Mouse (Mus musculus) E14TG2a.4 (cell line): ENCODE measurements at regions not wholly inside any gene's neighbourhood (a gene's known extent, or its start where the extent isn't known, plus 50 kb on each side); places are given as distances from the start of the nearest gene placed in this dataset.

Source experiments
- H3K27me3 ChIP-seq: 2 replicates; pipeline ENCODE4 v1.6.1; 2014; ENCODE audit warnings: low read length, control low read depth; ENCODE audit not compliant: insufficient read depth
- H3K36me3 ChIP-seq: 2 replicates; pipeline ENCODE4 v1.6.1; 2014; ENCODE audit warnings: low read length, control low read depth; ENCODE audit not compliant: insufficient read depth
- H3K4me1 ChIP-seq: replicated peaks from 2 replicates; pipeline ENCODE4 v1.6.1; 2014; ENCODE audit warnings: low read depth, low read length, control low read depth
- H3K4me3 ChIP-seq: replicated peaks from 2 replicates; pipeline ENCODE4 v1.5.1; 2014; ENCODE audit warnings: mild to moderate bottlenecking, low read length
- H3K9me3 ChIP-seq: 2 replicates; pipeline ENCODE4 v1.6.1; 2014; ENCODE audit warnings: low read length, control low read depth
- CTCF ChIP-seq: conservative IDR thresholded peaks from 2 replicates; pipeline ENCODE4 v1.5.1; 2014; ENCODE audit warnings: low read length
- NANOG ChIP-seq: IDR thresholded peaks from 2 replicates; pipeline ENCODE4 v1.6.1; 2014; ENCODE audit warnings: borderline replicate concordance, low read length, mixed read lengths
- POU5F1 ChIP-seq: IDR thresholded peaks from 2 replicates; pipeline ENCODE4 v1.6.1; 2014; ENCODE audit warnings: low read length, borderline replicate concordance

DNA sequence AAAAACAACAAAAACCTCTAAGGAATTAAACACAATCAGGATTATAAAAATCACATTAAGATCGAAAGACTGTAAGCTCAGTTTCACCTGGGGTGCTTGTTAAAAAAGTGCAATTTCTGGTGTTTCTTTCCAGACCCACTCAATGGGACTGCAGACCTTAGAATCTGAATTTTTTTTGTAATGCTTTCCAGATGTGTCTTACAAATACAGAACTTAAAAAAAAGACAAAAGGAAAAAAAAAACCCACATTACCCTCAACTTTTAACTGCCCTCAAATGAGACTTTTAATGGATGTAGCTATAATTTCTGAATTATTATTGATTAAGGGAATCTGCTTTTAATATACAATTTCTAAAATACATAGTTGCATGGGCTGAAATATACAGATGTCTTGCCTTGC lies 401.2 kb upstream of the Frg1 start:
- Histone ChIP-seq H3K4me1 (no peaks in the 10 kb centered on the region), H3K4me3 (no peak overlapping the region), H3K9me3 (no peaks in the 10 kb centered on the region), H3K27me3 (no peaks in the 10 kb centered on the region), H3K36me3 (no peaks in the 10 kb centered on the region)
- TF ChIP-seq CTCF (no peak), NANOG (no peak), POU5F1 (no peak)

DNA sequence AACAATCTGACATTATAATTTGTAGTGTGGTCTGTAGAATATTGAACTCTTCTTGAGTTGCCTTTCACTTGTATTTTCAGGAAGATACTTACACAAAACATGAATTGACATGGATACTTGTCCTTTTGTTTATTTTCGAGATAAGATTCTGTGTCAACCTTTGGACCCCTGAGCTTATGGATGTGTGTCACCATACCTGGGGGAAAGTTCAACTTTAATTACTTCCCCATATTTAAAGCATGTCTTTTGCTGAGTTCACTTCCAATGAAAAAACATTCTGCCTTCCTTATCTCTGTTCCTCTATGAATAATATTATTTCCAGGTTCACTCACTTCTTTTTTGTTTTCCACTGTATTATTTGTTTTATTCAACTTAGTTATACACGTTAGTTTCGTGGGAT lies 398.4 kb upstream of the Frg1 start:
- H3K36me3 ChIP-seq, result no peaks in the 10 kb centered on the region
- H3K27me3 ChIP-seq, result no peaks in the 10 kb centered on the region
- no peak for TF ChIP-seq CTCF
- TF ChIP-seq NANOG, result no peak
- no peaks in the 10 kb centered on the region for H3K9me3 ChIP-seq
- H3K4me1 ChIP-seq, result no peaks in the 10 kb centered on the region
- no peak overlapping the region for H3K4me3 ChIP-seq

DNA sequence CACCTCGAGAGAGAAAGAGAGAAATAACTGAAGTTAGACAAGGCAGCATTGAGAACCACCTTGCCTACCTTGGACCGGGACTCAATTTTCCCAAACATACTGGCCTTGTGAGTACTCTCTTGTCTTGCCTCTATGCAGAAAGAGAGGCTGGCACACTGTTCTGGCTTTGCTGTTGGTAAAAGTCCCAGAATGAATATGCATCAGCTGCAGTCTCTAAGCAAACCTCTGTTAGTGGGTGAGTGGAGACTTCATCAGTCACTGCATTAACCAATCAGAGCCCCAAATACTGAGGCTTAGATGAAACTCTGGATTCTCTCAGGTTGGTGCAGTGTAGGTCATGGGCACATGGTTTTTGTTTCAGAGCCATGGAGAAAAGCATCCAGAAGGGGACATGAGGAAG lies 378.8 kb upstream of the Frg1 start:
- no peaks in the 10 kb centered on the region for H3K4me1 ChIP-seq
- no peaks in the 10 kb centered on the region for H3K36me3 ChIP-seq
- TF ChIP-seq CTCF, result no peak
- no peak for TF ChIP-seq POU5F1
- no peak for TF ChIP-seq NANOG
- no peak overlapping the region for H3K4me3 ChIP-seq
- H3K27me3 ChIP-seq, result no peaks in the 10 kb centered on the region
- no peaks in the 10 kb centered on the region for H3K9me3 ChIP-seq

DNA sequence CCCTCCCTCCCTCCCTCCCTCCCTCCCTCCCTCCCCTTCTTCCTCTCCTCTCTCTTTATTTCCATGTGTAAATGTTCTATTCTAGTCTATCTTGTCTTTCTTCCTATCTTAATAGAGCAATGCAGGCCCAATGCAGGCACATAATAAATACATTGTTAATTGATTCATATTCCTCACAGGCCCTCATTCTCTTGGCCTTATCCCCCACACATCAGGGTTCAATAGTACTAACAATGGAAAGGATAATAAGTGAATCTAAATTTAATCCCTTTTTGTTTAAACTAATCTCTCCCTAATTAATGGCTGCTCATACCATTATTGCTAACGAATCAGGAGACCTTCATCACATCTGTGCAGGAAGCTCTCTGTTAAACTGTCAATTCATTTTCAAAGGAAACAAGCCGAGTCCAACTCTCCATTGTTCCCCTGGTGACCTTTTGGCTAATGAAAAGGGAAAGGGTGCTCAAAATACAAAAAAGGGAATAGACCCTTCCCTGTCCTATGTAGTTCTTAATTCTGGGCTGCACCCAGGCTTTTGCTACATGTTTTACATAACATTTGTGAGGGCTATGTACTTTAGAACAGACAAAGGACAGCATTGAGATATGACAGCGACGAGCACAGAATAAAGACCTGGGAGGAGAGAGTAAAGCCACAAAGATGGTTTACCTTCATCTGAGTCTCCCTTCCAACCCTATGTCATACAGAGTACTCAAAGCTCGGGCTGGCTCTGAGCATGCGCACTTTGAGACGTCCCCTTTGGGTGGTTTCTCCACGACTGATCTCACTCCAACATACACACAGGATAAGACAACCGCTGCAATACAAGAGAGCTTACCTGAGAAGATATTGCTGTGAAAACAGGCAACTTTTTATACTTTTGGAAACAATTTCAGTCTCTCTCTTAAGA lies 370.3 kb upstream of the Frg1 start:
- H3K36me3 ChIP-seq, result no peaks in the 10 kb centered on the region
- H3K4me1 ChIP-seq, result peaks cover 10% of the 10 kb centered on the region
- H3K27me3 ChIP-seq, result no peaks in the 10 kb centered on the region
- H3K9me3 ChIP-seq, result no peaks in the 10 kb centered on the region
- H3K4me3 ChIP-seq, result no peak overlapping the region
- TF ChIP-seq NANOG, result no peak
- TF ChIP-seq POU5F1, result no peak
- TF ChIP-seq CTCF, result no peak

DNA sequence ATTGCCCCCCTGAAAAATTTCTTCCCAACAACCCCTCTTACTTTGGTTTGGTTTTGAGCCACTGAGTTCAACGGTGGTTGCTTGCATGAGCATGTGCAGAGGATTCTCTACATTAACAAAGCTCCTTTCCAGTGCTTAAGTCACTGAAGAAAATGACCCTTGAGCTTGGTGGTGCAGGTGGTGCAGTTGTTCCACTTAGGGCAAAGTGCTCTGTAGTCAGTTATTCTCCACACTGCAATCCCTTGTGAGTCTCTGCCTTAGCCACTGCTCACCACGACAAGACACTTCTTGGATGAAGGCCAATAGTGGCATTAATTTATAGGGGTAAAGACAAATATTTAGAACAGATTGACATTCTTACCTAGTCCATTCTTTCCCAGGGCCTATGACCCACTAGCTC lies 369.1 kb upstream of the Frg1 start:
- no peak for TF ChIP-seq CTCF
- no peak for TF ChIP-seq NANOG
- TF ChIP-seq POU5F1, result no peak
- Histone ChIP-seq H3K9me3 (no peaks in the 10 kb centered on the region), H3K4me3 (no peak overlapping the region), H3K4me1 (peaks cover 10% of the 10 kb centered on the region), H3K36me3 (no peaks in the 10 kb centered on the region), H3K27me3 (no peaks in the 10 kb centered on the region)

DNA sequence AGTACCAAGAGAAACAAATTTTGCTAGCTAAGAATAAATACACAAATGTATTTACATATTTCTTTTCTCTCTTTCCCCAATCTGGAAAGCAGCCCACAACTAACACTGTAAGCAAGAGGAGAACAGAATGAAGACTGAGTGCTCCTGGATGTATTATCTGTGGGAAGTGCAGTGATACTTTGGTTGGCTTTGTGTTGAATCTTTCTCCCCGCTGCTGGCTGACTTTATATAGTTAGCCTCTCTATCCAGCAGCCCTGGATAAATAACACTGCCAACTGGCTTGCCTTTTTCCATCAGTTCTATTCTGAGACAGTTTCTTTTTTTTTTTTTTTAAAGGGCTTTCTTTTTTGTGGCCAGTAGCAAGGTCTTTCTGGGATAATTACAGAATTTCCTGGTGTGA lies 366.0 kb upstream of the Frg1 start:
- no peaks in the 10 kb centered on the region for H3K36me3 ChIP-seq
- H3K4me1 ChIP-seq, result peaks cover 9% of the 10 kb centered on the region
- no peaks in the 10 kb centered on the region for H3K9me3 ChIP-seq
- no peak for TF ChIP-seq CTCF
- no peak for TF ChIP-seq POU5F1
- TF ChIP-seq NANOG, result no peak
- H3K4me3 ChIP-seq, result no peak overlapping the region
- no peaks in the 10 kb centered on the region for H3K27me3 ChIP-seq

DNA sequence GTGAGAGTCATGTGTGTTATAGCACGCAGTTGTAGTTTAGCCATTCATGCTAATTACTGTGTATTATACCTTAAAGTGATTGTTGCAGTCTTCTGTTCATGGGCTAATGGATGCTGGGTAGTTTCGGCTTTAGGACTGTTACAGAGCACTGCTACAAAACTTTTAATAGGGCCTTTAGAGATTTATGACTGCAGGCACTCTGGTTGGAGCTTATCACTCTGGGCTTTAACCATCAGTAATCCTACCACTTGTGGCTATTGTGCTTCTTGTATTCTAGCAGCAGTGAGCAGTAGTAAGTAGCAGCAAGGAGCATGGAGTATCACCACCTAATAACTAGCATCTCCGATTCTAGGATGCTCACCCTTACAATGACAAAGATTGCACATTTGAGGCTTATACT lies 362.6 kb upstream of the Frg1 start:
- Histone ChIP-seq H3K9me3 (no peaks in the 10 kb centered on the region), H3K27me3 (no peaks in the 10 kb centered on the region), H3K36me3 (no peaks in the 10 kb centered on the region), H3K4me1 (no peaks in the 10 kb centered on the region), H3K4me3 (no peak overlapping the region)
- no peak for TF ChIP-seq CTCF
- TF ChIP-seq NANOG, result no peak
- no peak for TF ChIP-seq POU5F1

DNA sequence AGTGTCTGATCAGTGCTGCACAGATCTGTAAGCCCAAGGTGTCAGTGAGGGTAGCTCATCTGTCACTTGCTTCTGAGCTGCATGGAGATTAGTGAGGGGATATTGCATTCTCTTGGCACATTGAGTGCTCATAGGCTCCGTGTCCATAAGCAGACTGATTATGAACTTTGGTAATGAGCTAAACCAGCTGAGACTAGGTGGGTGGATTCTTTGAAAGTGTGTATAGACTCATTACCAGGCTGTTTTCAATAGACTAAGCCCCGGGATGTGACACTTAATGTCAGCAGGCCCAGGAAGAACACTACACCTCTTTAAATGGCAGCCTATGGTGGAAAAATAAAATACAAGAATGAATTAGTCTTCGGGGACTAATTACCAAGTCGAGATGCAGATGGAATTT lies 354.9 kb upstream of the Frg1 start:
- TF ChIP-seq NANOG (no peak), CTCF (no peak), POU5F1 (no peak)
- H3K36me3 ChIP-seq, result no peaks in the 10 kb centered on the region
- H3K27me3 ChIP-seq, result no peaks in the 10 kb centered on the region
- H3K9me3 ChIP-seq, result no peaks in the 10 kb centered on the region
- no peak overlapping the region for H3K4me3 ChIP-seq
- no peaks in the 10 kb centered on the region for H3K4me1 ChIP-seq

DNA sequence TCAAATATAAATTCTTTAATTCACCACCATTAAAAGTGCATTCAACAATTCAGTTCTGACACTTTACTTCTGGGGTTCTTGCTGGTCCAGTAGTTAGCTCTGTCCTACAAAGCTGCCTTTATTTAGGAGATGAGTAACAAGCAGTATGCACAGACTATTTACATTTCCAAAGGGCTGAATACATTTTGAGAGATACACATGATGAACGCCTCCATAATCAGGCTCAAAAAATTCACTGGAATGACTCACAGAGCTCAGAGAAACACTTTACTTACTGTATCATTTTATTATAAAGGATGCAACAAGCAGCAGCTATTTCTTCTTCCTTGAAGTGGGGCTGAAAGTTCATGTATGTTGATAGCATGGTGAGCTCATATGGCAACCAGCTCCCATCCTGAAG lies 336.6 kb upstream of the Frg1 start:
- no peak for TF ChIP-seq CTCF
- no peaks in the 10 kb centered on the region for H3K27me3 ChIP-seq
- H3K9me3 ChIP-seq, result no peaks in the 10 kb centered on the region
- no peaks in the 10 kb centered on the region for H3K36me3 ChIP-seq
- H3K4me1 ChIP-seq, result no peaks in the 10 kb centered on the region
- H3K4me3 ChIP-seq, result no peak overlapping the region
